Mouse (Mus musculus) intestine, embryonic 14.5 days (tissue): Measurements from ENCODE around the gene Gm21411. TPM values are rescaled to one million over a fixed set of nuclear protein-coding genes. Genes with fewer than 3 reads are reported as not detected.

Experiments
- polyA plus RNA-seq: library from polyadenylated mRNA; unstranded; fragments of >200 nt; fragmentation: Nextera tagmentation; extraction: Ambion mirVana; gene quantifications from 2 replicates; pipeline ENCODE4 v1.2.1, GENCODE M21; 2014

Gene Gm21411
- polyA plus RNA-seq, 1 experiment from 2014 or later: not detected

Other genes starting within 250 kb of the Gm21411 start
- not detected in 2 replicates for gene Zfp989, start 62.4 kb upstream of the Gm21411 start, polyA plus RNA-seq
- not detected in 2 replicates for gene Rex2, start 112.3 kb upstream of the Gm21411 start, polyA plus RNA-seq
- gene Zfp991, start 222.4 kb upstream of the Gm21411 start, polyA plus RNA-seq: 9.6 and 10.1 TPM in 2 replicates